Mouse (Mus musculus) CD4-positive, CD25-positive, alpha-beta regulatory T cell, adult 4 months (primary cell): ENCODE measurements around the gene Psmb1. TPM values are rescaled to one million over a fixed set of nuclear protein-coding genes. Genes with fewer than 3 reads are reported as not detected.
A peak's percentile ranks its signal among the peaks of the same experiment; 100 is the strongest.
"Not testable (repeated sequence)": the region's sequence is repeated elsewhere in the genome, so short reads cannot be mapped to it uniquely, and the experiment has no call there.

ENCODE experiments used
- ATAC-seq: one replicate; pipeline ENCODE4 v1.8.0; 2017
- polyA plus RNA-seq, 2 experiments: library from polyadenylated mRNA; unstranded; fragments of 100-300 nt; shearing (Covaris generic); gene quantifications; one replicate each; pipeline ENCODE4 v1.2.1; 2017

The Psmb1 gene
- 100 to 1,000 TPM; 317 to 371 TPM for polyA plus RNA-seq

GRCm38 (mm10) chr17:15499656-15500394 is at the start of gene Psmb1, which contains the start of gene Tbp:
Gene Psmb1, minus strand, starts transcription at chr17:15499751.
Gene Tbp, plus strand, starts transcription at chr17:15499888.
- ATAC-seq: peak; percentile 89

- no peak for ATAC-seq
Measured at GRCm38 (mm10) chr17:15546440-15546839, 46.9 kb upstream of the Psmb1 start.

- not testable (repeated sequence) for ATAC-seq
Measured at GRCm38 (mm10) chr17:15543868-15544267, 44.3 kb upstream of the Psmb1 start.

DNA sequence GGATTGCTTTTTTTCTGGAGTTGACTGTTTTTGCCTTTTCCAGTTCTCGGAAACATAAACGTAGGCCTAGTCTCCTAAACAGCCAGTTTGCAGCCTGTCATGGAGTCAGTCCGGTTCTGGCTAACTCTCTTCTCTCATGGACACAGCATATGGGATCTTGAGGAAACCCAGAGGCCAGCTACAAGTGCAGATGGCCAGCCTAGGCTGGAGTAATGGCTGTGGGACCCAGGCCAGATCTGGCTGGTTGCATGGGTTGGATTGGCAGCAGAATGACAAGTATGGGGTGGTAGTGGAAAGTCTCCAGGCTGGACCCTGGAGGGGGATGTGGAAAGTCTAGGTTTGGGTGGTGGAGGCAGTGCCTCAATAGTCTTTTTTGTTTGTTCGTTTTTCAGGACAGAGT is 40.8 kb upstream of the Psmb1 start:
- no peak for ATAC-seq

DNA sequence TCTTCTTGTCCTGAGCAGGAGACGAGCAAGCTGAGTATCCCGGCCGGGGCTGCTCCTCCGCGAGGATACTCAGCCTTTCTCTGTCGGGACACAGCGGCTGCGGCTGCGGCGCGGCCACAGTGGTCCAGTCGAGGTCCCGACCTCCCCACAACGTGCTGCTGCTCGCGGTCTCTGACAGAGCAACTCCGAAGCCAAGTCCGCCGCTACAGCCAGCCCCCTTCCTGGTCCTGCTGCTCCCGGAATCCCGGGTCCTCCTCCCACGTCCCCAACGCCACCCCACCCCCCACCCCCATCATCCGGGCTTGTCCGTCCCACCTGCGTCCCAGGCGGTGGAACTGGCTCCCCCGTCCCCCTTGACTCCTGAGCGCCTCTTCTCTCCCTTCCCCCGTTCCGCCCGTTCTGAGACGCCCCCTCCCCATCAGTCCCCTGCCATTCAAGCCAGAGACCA is 36.9 kb upstream of the Psmb1 start:
- peak; percentile 51 for ATAC-seq

GRCm38 (mm10) chr17:15535943-15536342 is 36.4 kb upstream of the Psmb1 start:
- peak; percentile 79 for ATAC-seq

- ATAC-seq: no peak
Measured at GRCm38 (mm10) chr17:15535162-15535800, 35.7 kb upstream of the Psmb1 start.

GRCm38 (mm10) chr17:15530141-15530540 is 30.6 kb upstream of the Psmb1 start:
- no peak for ATAC-seq

DNA sequence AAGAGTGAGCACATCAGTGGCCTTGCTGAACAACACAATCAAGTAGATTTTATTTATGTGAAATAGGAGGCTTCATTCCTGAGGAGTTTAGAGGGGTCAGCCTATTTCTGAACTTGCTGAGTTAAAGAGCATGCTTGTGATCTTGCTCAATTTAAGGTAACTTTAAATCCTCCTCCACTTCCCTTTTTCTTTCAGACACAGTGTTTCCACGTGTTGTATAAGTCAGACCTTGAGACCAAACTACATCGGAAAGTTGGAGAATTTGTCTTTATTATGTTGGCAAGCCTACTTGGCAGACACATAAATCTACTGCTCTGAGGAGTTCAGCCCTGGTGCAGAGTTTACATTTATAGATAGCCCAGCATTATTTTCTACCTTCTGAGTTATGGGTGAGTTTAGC is 29.3 kb upstream of the Psmb1 start:
- no peak for ATAC-seq

GRCm38 (mm10) chr17:15527811-15528136 is 28.2 kb upstream of the Psmb1 start:
- ATAC-seq: no peak

DNA sequence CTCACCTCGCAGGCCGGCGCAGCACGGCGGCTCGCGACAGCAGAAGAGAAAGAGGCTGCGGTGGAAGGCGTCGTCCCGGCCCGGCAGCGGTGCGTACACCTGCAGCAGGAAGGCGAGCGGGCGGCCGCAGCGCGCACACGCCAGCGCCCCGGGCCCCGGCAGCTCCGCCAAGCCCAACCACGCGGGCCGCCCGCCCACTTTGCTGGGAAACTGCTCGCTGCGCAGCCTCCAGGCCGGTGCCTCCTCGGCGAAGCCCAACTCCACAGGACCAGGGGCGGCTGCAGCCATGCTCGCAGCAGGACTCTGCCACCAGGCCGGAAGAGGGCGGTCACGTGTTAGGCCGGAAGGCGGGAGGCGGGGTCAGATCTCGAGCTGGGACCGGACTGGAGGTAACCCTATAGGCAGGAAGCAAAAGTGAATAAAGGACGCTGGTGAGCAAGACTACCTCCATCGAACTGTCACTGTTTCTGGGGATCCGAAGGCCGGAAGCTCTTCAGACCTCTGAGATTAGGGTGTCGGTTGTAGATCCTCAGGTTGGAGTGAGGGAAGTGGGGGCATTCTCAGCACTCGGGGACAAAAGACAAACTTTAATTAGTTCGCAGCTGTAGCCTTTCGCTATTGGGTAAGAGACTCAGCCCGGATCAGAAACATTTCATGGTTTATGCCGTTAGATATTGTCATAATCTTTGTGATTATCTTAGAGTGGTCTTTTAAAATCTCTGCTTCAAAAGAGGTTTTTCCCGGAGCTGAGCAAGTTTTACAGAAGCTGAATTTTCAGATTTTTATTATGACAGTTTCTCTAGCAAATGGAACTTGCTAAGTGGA is 27.6 kb upstream of the Psmb1 start, which contains the start of gene Pdcd2:
Gene Pdcd2, minus strand, starts transcription at position 316 of the 825 bp plus-strand sequence.
- peak; percentile 96 for ATAC-seq

DNA sequence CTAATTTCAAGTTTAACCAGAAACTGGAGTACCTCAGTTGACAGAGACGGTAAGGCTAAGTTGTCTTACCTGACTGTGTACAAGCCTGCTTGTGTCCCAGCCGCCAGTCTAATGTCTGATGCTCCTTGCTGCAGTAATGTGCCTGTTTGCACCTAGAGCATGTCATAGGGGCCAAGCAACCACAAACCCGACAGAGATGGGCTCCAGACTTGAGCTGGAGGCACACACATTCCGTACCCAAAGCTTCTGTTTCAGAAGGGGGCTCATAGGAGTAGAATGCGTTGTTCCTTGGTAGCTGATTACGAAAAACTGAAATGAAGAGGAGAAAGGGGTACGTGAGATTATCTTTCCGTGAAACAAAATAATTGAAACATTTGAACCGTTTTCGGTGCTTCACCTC is 26.8 kb upstream of the Psmb1 start:
- ATAC-seq: no peak

GRCm38 (mm10) chr17:15518766-15519165 is 19.2 kb upstream of the Psmb1 start:
- peak; percentile 87 for ATAC-seq

GRCm38 (mm10) chr17:15518186-15518585 is 18.6 kb upstream of the Psmb1 start:
- peak; percentile 31 for ATAC-seq

DNA sequence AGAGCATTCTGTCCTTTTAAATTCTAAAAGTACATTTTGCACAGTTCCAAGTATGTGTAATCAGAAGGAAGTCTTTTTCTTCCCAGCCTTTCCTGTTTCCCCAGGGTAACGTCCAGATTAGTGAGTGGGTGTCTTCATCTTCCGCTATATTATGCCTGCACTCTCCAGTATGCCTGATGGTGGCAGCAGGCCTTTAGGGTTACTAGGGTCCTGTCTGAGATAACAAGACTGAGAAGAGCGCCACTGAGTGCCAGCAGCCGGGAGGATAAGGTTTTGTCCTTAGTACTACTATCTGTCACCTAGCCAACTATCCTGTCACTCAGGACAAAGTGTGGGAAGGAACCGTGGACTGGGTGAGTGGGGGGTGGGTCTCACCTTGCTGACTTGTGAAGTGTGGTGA is 18.2 kb upstream of the Psmb1 start:
- no peak for ATAC-seq

- no peak for ATAC-seq
Measured at GRCm38 (mm10) chr17:15510694-15511093, 11.1 kb upstream of the Psmb1 start.

DNA sequence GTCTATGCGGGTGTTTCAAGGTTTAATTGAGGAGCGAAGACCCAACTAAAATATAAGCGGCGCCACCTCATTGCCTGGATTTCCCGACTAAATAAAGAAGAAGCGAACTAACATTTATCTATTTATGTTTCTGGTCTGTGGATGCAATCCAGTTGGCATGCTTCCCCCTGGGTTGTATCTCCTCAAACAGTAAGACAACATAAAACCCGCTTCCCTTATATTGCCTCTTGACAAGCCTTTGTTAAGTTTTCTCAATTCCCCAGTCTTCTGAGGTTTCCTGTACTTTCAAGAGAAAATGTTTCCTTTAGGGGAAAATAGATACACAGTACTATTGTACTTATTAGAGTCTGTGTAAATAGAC is 818 bp downstream of the Psmb1 start:
- ATAC-seq: no peak

- ATAC-seq: peak; percentile 74
Measured at GRCm38 (mm10) chr17:15497882-15498752, 1.4 kb downstream of the Psmb1 start.

GRCm38 (mm10) chr17:15490542-15490941 is 9.0 kb downstream of the Psmb1 start:
- no peak for ATAC-seq

DNA sequence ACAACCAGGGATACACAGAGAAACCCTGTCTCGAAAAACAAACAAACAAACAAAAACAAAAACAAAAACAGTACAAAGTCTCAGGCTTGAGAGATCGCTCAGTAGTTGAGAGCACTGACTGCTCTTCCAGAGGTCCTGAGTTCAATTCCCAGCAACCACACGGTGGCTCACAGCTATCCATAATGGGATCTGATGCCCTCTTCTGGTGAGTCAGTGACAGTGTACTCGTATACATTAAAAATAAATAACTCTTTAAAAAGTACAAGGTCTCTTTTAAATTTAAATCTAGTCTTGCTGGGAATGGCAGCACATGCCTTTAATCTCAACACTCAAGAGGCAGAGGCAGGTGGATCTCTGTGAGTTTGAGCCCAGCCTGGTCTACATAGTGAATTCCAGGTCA is 26.9 kb downstream of the Psmb1 start:
- ATAC-seq: no peak

GRCm38 (mm10) chr17:15467669-15468068 is 31.9 kb downstream of the Psmb1 start:
- ATAC-seq: peak; percentile 85

GRCm38 (mm10) chr17:15461921-15462495 is 37.5 kb downstream of the Psmb1 start:
- no peak for ATAC-seq
